Mouse (Mus musculus): ENCODE measurements around the gene Mrpl53.

Gene Mrpl53

DNA sequence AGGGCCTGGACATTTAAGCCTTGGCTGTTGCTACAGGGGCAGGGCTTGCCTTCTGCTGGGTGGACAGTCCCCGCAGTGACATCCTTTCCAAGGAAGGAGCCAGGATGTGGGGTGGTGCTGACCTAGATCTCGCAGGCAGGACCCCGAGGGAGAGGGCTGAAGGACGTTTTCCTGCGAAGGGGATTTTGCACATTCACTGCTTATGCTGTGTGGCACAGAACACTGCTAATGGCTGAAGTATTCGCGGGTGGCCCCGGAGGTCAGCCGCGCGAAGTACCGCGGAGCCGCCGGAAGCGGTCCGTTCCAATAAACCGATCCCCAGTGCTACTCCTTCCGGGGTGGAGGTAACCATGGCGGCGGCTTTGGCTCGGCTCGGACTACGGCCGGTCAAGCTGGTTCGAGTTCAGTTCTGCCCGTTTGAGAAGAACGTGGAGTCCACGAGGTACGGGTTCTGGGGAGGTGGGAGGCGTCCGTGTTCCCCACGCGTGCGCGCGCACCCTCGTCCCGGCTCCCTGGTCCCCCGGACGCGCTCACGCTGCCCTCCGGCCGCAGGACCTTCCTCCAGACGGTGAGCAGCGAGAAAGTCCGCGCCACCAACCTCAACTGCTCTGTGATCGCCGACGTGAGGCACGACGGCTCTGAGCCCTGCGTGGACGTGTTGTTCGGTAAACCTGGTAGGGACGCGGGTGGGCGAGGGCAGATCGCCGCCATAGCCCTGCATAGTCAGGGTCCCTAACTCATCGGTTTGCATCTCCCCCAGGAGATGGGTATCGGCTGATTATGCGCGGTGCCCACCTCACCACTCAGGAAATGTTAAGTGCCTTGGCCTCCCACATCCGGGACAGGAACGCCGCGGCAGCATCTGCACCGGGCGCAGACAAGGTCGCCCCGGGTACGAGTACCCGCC, at the start of gene Mrpl53:
TSS of gene Mrpl53 (plus strand) at position 279 of the 907 bp plus-strand sequence.
- ATAC-seq (ENCODE audit: low TSS enrichment) = peak; percentile 82

DNA sequence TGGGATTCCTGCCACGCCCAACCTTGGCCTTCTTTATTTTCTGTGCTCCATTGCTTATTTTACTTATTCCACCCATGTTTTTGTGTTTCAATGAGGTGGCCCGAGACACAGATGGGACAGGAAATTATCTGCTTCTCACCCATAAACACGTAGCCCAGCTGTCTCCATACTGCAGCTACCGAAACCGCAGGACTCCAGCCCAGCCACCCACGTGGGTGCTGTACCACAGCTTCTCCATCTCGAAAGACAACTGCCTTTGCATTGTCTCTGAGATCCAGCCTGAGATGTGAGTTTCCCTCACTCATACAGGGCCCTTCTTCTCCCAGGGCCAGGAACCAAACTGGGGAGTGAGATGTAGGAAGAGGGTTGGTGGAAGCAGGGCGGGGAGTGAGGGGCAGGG, 42.8 kb upstream of the Mrpl53 start:
- ATAC-seq (ENCODE audit: low TSS enrichment) = no peak

DNA sequence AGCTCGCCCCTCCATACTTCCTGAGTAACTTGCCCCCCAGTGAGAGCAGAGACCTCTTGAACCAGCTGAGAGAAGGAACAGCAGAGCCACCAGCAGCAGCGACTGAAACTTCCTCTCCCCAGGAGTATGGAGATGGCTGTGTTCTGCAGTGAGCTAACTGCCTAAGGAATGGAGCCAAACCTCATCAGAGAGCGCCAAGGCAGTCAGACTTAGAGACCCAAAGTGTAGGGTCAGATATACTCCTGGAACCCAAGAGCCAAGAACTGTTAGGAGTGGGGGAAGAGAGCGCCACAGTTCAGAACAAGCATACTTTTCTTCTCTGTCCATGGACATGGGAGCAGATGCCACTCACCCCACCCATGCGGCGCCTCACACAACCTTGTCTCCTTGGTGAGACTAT, 42.4 kb upstream of the Mrpl53 start:
- no peak for ATAC-seq (ENCODE audit: low TSS enrichment)

DNA sequence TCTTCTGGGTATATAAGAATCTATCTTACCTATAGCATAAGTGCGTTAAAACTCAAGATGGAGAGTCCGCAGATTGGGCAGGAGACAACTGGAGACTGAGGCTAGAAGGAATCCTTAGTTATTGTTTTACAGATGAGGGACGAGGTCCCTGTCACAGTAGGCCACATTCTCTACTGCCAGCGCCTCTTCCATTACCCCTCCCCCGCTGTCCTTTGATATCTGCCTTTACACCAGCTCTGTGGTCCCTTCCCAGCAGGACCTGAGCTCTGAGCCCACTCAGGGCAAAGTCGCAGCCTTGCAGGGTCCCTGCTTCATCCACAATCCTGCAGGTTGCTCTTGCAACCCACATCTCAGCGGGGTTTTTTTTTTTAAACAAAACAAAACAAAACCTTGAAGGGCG, 40.6 kb upstream of the Mrpl53 start:
- ATAC-seq (ENCODE audit: low TSS enrichment) = no peak

DNA sequence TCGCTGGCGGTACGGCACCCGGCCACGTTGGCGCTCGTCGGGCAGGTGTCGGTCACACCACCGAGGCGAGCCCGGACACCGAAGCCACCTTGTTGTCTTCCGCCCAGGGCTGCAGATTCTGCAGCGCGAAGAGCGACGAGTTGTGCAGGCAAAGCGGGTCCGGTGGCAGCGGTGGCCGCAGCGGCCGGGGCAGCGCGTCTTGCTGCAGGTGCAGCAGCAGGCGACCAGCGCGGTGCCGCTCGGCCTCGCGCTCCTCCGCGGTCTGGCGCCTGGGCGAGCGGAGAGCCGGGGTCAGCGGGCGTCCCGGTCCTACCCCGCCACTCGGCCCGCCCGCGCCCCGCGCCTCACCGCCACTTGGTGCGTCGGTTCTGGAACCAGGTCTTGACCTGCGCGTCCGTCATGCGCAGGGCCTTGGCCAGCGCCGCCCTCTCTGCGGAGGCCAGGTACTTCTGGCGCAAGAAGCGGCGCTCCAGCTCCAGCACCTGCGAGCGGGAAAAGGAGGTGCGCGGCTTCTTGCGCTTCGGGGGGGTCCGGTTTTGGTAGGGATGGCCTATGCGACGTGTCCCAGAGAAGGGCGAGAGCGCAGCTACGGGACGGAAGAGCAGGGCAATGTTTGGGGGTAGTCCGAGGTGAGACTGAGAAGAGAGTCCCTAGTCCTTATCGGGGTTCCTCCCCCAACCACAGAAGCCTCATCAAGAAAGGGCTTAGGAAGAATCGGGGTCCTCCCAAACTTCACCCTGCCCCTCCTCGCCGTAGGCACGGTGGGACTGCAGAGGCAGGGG, 39.9 kb upstream of the Mrpl53 start:
- ATAC-seq (ENCODE audit: low TSS enrichment) = no peak

DNA sequence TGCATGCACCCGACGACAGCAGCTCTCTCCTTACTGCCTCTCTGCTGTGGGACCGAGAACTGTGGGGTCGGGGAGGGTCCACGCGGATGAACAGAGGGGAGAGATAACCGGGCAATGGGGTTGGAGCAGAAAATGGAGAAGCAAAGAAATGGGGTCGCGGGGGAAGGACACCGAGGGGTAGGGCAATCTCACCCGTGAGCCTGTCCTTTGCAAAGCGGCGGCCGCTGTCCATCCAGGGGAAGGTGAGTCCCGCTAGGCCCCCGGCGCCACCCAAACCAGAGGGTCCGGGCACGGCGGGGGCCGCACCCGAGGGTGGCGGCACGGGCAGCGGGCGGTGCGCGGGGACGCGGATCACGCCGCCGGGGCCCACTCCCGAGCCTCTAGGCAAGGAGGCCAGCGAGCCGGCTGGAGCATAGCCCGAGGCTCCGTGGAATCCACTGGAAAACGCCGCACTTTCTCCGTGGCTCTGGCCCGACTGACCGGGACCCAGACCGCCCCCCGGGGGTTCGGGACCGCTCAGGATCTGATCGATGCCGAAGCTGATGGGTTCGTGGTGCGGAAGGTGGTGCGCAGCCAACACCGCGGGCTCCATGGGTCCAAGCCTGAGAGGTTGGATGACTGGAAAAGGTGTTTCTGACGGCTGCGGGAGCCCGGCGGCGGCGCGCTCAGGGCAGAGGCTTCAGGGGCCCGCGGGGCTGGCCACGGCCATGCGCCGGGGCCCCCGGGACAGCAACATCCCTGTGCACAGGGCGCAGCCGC, 39.2 kb upstream of the Mrpl53 start:
- ATAC-seq (ENCODE audit: low TSS enrichment) = no peak

DNA sequence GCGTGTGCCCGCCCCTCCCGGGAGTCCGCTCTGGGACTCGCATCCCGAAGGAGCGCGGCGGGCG, 38.8 kb upstream of the Mrpl53 start, which contains the start of gene Tlx2:
TSS of gene Tlx2 (minus strand) at position 47 of the 64 bp plus-strand sequence.
- ATAC-seq (ENCODE audit: low TSS enrichment) = no peak

DNA sequence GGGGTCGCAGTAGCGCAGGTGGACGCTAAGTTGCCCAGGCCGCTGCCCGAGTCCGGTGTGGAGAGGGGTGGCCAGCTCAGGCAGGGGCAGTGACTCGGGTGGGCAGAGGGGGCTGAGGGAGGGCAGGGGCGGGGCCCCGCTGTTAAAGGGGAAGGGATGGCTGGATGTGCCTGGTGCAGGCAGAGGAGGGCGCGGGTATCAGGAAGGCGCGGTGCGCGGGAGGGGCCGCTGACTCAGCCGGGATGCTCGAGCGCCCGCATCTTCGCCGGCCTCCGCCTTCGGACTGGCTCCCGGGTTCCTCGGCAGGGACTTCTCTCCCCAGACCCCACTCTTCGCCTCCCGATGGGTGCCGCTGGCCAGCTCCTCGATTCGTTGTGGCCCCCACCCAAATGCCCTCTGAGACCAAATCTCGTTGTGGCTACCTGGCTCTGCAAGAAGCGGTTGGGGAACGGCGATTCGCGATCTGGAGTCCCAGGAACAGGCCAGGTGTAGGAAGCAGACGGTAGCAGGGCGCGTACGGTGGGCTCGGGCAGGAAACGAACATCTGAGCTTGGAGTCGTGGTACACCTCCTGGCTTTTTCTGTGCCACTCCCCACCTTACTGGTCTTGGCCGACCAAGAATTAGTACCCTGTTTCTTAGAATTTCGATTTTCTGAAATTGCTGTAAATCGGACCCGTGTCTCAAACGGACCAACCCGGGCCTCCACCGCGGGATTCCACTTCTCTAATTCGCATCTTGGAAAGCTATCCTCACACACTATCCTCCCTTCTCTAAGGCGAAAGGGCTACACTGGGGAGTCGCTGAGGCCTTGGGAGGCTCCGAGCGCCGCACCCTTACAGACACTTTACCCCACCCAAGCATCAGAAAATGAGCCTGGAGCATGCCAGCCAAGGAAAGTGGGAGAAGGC, 38.3 kb upstream of the Mrpl53 start:
- no peak for ATAC-seq (ENCODE audit: low TSS enrichment)

DNA sequence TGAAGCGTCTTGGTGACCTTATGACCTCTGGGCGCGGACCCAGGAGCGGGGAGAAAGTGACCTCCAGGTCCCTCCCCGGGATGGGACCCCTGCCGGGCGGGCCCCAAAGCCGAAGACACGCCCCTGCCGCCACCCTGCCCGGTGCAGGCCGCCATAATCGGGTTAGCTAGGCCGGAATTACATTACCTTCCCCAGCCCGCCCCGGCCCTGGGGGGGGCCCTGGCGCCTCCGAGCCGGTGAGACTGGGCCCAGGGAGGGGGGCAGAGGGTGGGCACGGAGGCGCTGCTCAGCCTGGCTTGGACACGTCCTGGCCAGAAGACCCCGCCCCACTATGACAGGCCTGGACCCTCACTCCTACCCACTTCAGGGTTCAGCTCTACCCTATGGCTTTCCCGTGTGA, 37.6 kb upstream of the Mrpl53 start:
- ATAC-seq (ENCODE audit: low TSS enrichment) = no peak

DNA sequence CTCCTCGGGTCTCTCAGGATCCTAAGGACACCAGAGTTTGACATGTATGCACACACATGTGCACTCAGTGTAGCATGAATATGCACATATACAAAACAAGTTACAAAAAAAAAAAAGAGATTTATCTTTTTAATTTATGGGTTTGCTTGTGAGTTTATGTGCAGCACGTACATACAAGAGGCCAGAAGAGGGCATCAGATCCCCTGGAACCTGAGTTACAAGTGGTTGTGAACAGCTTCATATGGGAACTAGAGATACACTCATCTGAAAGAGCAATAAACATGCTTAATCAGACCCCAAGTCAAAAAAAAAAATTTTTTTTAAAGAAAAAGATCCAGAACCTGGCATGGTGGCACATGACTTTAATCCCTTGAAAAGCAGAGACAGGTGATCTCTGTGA, 33.9 kb upstream of the Mrpl53 start:
- no peak for ATAC-seq (ENCODE audit: low TSS enrichment)

DNA sequence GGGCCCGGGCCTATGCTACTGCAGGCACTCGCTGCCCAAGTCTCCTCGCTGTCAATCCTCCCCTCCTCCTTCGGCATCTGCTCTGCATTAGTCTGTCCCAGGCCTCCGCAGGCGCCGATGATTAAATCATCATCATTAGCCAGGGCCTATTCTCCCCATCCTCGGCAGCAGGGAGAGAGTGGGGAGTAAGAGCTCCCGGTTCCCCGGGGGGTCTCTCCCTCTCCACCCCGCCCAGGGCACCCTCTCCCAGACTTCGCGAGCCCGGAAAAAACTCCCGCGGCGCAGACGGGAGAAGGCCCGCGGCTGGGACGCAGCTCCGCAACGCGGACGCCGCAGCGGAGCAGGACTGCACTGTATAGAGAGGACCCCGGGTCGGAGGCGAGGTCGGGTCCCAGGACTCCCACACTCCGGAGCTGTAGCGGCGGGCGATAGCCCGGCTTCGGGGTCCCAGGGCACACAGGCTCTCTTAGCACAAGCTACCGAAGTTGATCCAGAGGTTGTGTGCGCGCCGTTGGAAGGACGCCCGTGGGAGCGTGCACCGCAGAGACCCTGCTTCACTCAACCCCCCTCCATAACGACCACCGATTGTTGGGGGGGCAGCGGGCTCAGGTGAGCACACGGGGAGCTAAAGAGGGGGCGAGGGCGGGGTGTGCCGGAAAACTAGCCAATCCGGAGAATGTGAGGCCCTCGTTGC, 31.1 kb upstream of the Mrpl53 start, which contains the start of gene Pcgf1:
TSS of gene Pcgf1 (plus strand) at position 240 of the 694 bp plus-strand sequence.
- ATAC-seq (ENCODE audit: low TSS enrichment) = peak; percentile 39; the same call in 1 of the 2 replicates

DNA sequence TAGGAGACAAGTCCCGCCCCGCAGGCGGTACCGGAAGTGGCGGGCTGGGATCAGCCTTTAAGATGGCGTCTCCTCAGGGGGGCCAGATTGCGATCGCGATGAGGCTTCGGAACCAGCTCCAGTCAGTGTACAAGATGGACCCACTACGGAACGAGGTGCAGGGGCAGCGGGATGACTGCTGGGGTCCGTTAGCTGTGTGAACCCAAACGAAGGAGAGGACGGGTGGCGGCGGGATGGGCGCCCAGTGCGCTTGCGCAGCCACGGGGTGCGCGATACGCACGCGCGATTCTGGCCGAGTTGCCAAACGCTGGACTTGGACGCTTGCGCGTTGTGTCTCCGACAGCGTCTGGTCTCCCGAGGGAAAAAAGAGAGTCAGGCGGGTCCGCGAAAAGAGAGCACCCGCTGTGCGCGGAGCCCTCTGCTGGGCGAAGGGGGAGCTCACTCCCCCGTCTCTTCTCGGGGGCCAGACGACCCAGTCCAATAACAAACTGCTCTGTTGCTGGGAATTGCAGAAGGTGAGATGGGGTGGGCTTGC, 30.4 kb upstream of the Mrpl53 start:
- peak; percentile 92 for ATAC-seq (ENCODE audit: low TSS enrichment)

DNA sequence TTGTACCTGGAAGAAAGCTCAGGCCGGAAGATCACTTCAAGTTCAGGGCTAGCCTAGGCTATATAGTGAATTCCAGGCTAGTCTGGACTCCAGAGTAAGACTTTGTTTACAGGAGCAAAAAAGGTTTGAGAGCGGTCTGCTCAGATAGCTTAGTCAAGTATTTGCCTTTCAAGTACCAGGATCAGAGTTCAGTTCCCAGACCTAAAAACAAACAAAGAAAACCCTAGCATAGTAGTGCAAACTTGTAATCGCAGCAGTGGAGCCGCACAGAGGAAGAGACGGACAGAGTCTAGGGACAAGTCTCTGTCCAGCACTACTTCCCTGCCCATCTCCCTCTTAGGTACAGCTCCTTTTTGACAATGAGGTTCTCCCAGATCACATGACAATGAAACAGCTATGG, 28.6 kb upstream of the Mrpl53 start:
- no peak for ATAC-seq (ENCODE audit: low TSS enrichment)

DNA sequence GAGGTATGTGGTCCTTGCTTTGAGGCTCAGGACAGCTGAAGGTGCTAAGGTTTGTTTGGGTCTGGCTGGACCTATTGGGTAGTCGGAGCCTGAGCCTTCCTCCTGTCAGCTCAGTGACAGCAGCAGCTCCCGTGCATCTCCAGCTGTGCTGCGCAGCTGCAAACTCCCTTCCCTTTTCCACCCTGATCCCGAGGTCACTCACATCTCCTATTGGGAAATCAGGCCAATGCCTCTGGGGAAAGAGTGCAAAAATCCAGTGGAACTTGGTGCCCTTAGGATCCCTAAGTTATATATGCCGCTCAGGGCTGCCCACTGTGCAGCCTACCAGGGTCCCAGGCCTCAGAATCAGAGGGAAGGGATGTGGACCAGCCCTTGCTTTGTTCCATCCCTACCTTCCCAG, 25.3 kb upstream of the Mrpl53 start:
- no peak for ATAC-seq (ENCODE audit: low TSS enrichment)

DNA sequence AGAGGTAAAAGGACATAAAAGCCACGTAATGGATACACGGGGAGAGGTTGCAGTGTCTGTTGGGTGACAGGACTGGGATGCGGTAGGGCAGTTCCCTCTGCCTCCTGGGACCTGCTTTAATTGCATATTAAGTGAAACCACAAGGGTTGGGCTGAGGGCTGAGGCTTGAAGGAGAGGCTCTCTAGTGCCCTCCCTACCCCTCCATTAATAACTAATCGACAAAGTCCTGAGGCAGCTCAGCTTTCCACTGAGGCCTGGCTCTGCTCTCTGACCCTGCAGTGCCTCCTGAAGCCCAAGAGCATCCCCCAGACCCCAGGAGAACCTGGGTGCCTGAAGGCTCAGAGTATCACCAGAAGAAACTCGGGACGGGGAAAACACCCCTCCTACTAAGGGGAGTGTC, 24.4 kb upstream of the Mrpl53 start:
- no peak for ATAC-seq (ENCODE audit: low TSS enrichment)

DNA sequence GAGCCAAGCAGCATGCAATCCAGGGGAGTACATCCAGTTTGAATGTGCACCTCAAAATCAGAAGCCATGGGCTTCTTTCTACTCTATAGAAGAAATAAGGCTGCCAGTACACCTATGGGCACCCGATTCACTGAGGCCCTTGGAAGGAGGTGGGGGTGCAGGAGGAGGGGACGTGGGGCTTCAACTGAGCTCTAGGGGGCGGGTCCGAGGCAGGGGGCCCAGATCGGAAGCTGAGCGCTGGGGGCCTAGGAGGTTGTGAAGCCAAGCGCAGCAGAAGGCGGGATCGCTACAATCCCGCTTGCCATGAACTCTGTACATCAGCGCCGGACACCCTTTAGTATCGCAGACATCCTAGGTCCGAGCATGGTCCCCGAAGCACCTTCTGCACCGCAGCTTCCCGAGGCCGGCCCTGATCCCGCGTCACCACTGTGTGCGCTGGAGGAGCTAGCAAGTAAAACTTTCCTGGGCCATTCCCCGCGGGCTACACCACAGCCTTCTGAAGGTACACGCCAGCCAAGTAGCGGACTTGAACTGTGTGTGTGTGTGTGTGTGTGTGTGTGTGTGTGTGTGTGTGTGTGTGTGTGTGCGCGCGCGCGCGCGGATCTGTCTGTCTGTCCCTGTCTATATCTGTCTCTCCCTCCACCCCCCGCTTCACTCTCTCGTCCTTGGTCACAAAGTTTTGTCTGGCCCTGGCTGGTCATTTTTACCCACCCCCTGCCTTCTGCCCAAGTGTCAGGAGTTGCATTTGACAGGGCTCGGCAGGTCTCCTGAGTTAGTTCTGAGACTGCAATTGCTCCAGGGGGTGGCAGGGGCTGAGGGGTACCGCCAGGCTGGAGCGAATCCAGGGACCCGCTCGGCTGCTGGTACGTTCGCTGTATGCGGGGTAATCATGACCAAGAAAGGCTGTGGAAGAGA, 22.5 kb upstream of the Mrpl53 start, which contains the start of gene Lbx2:
TSS of gene Lbx2 (plus strand) at position 247 of the 915 bp plus-strand sequence.
- no peak for ATAC-seq (ENCODE audit: low TSS enrichment)

DNA sequence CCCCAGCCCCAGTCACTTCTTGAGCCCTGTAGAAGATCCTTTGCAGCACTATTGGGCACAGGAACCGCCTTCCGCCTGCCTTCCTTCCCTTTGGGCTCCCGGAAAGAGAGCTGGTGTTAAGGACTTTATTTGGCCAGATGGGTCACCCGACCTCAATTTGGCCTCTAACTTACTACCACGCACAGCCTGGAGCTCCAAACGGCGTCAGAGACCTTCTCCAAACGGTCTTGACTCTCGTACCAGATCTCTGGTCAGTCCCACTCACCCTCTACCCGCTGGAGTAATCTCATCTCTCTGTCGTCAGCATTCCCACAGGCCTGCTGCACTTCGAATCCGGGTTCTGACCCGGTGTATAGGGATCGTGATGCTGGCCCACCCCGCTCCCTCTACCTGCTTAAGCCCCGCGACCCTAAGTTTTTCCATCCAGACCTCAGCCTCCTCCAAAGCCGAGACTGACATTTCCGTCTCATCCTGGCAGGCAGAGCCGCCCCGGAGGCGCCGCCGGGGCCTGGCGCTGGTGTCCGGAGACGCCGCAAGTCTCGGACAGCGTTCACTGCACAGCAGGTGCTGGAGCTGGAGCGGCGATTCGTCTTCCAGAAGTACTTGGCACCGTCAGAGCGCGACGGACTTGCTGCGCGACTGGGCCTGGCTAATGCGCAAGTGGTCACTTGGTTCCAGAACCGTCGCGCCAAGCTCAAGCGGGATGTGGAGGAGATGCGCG, 21.5 kb upstream of the Mrpl53 start:
- no peak for ATAC-seq (ENCODE audit: low TSS enrichment)

DNA sequence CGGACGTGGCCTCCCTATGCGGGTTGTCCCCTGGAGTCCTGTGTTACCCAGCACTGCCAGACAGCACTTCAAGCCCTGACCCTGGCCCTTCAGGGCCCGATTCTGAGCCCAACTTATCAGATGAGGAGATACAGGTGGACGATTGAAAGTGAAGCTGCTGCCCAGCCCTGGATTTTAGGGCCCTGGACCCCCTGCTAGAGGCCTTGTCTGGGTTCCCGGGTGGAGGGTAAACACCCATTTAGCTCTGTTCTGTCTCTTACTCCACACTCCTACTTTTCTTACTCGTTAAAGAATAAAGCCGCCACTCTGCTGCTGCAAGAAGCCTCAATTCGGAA, 20.9 kb upstream of the Mrpl53 start:
- no peak for ATAC-seq (ENCODE audit: low TSS enrichment)

All from frontal cortex, adult (tissue).